Mouse (Mus musculus): ENCODE measurements around the gene Ccr10. TPM values are rescaled to one million over a fixed set of nuclear protein-coding genes. Genes with fewer than 3 reads are reported as not detected.
A peak's percentile ranks its signal among the peaks of the same experiment; 100 is the strongest.

The Ccr10 gene
- total RNA-seq, 2 experiments from 2014 or later, result not detected

- peak; percentile 91 for ATAC-seq (replicated peaks; ENCODE audit: poor library complexity)
These were observed 14.4 kb upstream of the Ccr10 start for GRCm38 (mm10) chr11:101189495-101190180.

- no peak for ATAC-seq (replicated peaks; ENCODE audit: poor library complexity)
These were observed 13.0 kb upstream of the Ccr10 start for GRCm38 (mm10) chr11:101188166-101188805.

DNA sequence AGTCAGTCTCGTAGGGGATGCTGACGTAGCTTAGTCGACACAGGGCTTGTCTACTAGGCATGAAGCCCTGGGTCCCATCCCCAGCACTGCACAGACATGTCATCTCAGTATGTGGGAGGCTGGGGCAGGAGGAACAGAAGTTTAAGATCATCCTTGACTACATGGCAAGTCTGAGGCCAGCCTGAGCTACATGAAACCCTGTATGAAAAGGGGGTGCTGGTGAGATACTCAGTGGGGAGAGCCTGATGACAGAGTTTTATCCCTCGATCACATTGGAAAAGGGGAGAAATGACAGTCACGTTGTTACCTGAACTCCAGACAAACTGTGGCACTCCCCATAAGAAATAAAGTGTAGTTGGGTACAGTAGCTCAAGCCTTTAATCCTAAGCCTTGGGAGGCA is 12.3 kb upstream of the Ccr10 start:
- ATAC-seq (replicated peaks; ENCODE audit: poor library complexity), result no peak

DNA sequence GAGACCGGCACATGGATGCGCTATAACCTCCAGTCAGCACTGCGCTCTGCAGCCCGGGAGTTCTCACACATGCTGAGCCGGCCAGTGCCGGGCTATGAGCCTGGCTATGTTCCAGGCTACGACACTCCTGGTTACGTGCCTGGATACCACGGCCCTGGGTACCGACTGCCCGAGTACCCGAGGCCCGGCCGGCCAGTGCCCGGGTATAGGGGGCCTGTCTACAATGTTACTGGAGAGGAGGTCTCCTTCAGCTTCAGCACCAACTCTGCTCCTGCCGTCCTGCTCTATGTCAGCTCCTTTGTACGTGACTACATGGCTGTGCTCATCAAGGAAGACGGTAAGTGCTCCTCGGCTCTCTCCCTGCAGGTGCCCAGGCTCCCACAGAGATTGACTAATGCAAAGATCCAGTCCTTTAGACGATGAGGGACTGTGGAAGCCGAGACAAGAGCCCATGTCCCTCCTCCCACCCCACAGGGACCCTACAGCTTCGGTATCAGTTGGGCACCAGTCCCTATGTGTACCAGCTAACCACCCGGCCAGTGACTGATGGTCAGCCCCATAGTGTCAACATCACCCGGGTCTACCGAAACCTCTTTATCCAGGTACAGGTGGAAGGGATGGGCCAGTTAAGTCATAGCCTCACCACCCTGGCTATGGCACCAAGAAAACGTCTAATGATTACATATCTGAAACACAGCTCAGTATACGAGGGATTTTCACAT is 11.4 kb upstream of the Ccr10 start:
- ATAC-seq (replicated peaks; ENCODE audit: poor library complexity), result no peak

GRCm38 (mm10) chr11:101185441-101185840 is 10.2 kb upstream of the Ccr10 start:
- ATAC-seq (replicated peaks; ENCODE audit: poor library complexity), result no peak

- ATAC-seq (replicated peaks; ENCODE audit: poor library complexity), result no peak
These were observed 9.7 kb upstream of the Ccr10 start for GRCm38 (mm10) chr11:101184984-101185383.

- ATAC-seq (replicated peaks; ENCODE audit: poor library complexity), result no peak
These were observed 7.7 kb upstream of the Ccr10 start for GRCm38 (mm10) chr11:101182771-101183517.

GRCm38 (mm10) chr11:101181961-101182360 is 6.7 kb upstream of the Ccr10 start:
- no peak for ATAC-seq (replicated peaks; ENCODE audit: poor library complexity)

DNA sequence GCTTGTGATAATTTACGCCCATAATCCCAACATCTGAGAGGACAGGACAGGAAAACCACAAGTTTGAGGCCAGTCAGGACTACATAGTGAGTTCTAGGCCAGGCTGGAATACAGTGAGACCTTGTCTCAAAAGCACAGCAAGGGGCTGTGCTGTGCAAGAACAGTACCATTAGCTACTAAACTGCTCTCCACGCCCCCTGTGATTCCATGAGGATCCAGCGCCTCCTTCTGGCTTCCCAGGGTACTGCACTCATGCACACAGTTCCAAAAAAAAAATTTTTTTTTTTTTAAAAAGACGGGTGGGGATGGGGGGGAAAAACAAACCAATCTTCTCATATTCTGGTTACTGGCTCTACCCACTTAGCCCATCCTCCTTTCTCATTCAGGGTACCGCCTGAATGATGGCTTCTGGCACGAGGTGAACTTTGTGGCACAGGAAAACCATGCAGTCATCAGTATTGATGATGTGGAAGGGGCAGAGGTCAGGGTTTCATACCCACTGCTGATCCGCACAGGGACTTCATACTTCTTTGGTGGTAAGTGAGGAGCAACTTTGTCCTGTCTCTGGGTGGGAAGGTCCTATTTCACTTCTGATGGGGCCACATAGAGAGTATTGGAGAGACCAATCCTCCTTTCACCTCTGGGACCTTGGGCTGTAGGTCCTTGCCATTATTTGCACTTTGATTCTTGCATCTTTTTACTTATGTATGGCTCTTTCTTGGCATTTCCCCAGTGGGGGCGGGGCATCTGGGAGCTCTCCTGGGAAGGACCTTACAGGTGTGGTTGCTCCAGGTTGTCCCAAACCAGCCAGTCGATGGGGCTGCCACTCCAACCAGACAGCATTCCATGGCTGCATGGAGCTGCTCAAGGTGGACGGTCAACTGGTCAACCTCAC is 5.8 kb upstream of the Ccr10 start:
- ATAC-seq (replicated peaks; ENCODE audit: poor library complexity), result peak; percentile 71

DNA sequence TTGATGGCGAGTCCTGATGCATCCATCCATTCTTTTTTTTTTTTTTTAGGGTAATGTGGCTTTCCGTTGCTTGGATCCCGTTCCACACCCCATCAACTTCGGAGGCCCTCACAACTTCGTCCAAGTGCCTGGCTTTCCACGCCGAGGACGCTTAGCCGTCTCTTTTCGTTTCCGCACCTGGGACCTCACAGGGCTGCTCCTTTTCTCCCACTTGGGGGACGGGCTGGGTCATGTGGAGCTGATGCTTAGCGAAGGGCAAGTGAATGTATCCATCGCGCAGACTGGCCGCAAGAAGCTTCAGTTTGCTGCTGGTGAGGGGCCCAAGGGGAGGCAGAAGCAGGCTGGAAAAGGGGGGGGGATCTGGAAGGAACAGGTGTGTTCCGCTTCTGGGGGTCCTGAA is 5.0 kb upstream of the Ccr10 start:
- ATAC-seq (replicated peaks; ENCODE audit: poor library complexity), result no peak

GRCm38 (mm10) chr11:101179306-101179705 is 4.1 kb upstream of the Ccr10 start:
- no peak for ATAC-seq (replicated peaks; ENCODE audit: poor library complexity)

GRCm38 (mm10) chr11:101178061-101179058 is 3.1 kb upstream of the Ccr10 start:
- ATAC-seq (replicated peaks; ENCODE audit: poor library complexity), result no peak

DNA sequence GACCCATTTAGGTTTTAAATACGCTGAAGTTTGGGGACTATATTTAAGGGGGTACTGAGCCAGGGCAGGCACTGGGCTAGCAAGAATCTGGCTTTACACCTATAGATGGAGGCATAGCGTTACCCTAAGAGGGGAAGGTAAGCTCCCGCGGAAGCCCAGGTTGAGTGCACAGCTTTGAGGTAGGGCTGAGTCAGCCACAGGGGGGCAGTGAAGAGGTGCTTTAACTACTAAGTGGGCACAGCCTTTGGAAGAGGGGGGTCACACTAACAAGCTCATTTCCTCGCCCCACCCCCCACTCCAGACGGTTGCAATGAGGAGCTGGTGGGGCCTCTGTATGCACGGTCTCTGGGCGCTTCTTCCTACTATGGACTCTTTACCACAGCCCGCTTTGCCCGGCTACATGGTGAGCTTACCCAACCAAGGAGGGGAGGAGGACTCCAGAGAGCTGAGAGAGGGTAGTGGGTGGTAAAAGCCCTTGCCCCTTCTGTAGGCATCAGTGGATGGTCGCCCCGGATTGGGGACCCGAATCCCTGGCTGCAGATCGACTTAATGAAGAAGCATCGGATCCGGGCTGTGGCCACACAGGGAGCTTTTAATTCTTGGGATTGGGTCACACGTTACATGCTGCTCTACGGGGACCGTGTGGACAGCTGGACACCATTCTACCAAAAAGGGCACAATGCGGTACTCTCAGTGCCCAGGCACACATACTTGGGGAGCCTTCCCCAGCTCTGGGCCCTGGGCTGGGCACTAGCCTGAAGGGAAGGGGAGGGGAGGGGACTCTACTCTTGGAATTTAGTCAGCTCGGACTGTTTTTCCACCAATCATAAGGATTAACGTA is 1.9 kb upstream of the Ccr10 start:
- ATAC-seq (replicated peaks; ENCODE audit: poor library complexity), result peak; percentile 38; the same call in 1 of the 2 replicates

DNA sequence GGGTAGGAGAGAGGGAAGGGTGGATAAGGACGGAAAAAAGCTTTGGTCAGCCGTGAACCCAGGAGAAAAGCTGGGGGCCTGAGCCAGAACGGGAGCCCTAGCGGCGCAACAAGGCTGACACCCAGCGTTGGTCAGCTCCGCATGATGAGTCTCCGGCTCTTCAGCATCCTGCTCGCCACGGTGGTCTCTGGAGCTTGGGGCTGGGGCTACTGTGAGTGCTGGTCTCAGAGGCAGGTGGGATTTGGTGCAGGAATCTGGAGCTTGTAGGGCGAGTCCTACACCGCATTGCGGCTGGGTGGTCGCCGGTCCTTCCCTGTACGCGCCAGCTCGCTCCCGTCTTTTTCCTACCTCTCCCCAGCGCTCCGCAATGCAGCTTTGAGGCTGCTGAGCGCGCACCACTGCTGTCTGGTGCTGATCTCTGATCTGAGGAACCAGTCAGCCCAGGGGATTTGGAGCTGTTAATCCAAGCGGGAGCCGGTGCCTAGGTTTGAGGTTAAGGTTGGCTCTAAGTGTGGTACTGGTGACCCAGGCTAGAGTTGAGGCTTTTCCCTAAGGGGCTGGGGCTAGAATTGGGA is 961 bp upstream of the Ccr10 start:
- ATAC-seq (replicated peaks; ENCODE audit: poor library complexity), result no peak

GRCm38 (mm10) chr11:101175636-101176116 is 433 bp upstream of the Ccr10 start:
- no peak; the same call in 1 of the 2 replicates for ATAC-seq (replicated peaks; ENCODE audit: poor library complexity)

DNA sequence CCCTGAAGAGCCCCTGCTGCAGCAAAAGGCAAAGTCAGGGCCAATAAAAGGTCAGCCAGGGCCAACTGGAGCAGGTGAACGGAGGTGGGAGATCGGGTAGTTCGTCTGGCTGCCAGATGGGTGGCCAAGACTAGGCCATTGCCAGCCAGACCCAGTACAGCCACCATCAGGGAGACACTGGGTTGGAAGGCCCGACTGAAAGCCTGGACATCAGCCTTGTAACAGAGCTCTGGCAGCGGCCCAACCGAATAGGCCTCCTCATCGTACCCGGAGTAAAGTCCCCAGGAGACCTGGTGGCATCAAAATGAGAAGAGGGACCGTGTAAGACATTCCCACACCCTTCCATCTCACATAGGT is 876 bp downstream of the Ccr10 start:
- no peak for ATAC-seq (replicated peaks; ENCODE audit: poor library complexity)

GRCm38 (mm10) chr11:101173631-101174388 is 1.4 kb downstream of the Ccr10 start:
- ATAC-seq (replicated peaks; ENCODE audit: poor library complexity), result peak; percentile 58

Data from megakaryocyte progenitor cell, adult 5-6 weeks (primary cell).